Mouse (Mus musculus) stomach, postnatal 0 days (tissue): ENCODE results near the gene Abhd15.

Source experiments
- CTCF ChIP-seq: IDR thresholded peaks from 2 replicates; pipeline ENCODE4 v1.5.1; 2016; ENCODE audit warnings: antibody characterized with exemption, low read depth, mild to moderate bottlenecking, moderate library complexity
- EP300 ChIP-seq: optimal IDR thresholded peaks from 2 replicates; pipeline ENCODE3; 2016; ENCODE audit warnings: antibody characterized with exemption

- TF ChIP-seq CTCF (no peak), EP300 (no peak)
Observed at GRCm38 (mm10) chr11:77489591-77490235, 25.2 kb upstream of the Abhd15 start, which contains the start of gene Ankrd13b.
